Mouse (Mus musculus): ENCODE measurements at regions not wholly inside any gene's neighbourhood (a gene's known extent, or its start where the extent isn't known, plus 50 kb on each side); places are given as distances from the start of the nearest gene placed in this dataset.

GRCm38 (mm10) chr2:80717979-80718378 is 100.9 kb downstream of the Nup35 start:
- no peak for DNase-seq (ENCODE audit: extremely low spot score)

DNA sequence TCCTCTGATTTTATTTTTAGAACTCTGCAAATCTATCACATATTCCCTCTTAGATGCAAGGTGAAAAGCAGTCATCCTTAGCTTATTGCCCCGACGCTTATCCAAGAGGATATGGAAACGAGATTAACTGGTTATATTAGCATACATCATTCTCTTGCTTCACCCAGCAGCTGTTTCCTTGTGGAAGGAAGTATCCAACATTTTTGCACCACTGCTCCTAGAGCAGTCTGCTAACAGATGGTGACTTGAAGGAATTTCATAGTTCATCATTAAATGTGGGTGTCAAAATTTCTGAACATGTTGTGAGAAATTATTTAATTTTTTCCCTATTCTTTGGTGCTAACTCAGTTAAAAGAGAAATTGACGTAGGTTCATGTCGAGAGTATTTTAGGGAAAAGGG is 107.0 kb downstream of the Nup35 start:
- DNase-seq (ENCODE audit: extremely low spot score), result no peak

- no peak for DNase-seq (ENCODE audit: extremely low spot score)
These were observed 114.3 kb downstream of the Nup35 start for GRCm38 (mm10) chr2:80731324-80731723.

DNA sequence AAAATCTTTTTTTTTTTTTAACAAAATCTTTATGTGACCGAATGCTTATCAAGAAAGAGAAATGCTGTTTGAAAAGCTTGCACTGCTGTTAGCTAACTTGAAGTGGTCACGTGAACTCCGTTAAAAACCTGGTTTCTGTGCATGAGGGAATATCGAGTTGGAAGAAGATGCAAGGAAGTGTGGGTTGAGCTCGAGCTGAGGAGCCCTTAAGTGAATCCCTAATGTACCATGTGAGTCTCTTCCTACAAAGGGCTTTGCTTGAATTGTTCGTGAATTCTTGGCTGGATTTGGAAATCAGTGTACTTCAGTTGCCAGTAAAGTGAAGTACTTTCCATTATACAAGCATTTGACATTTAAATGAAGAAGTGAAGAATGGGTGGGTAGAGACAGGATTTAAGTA is 129.7 kb downstream of the Nup35 start:
- DNase-seq (ENCODE audit: extremely low spot score), result no peak

DNA sequence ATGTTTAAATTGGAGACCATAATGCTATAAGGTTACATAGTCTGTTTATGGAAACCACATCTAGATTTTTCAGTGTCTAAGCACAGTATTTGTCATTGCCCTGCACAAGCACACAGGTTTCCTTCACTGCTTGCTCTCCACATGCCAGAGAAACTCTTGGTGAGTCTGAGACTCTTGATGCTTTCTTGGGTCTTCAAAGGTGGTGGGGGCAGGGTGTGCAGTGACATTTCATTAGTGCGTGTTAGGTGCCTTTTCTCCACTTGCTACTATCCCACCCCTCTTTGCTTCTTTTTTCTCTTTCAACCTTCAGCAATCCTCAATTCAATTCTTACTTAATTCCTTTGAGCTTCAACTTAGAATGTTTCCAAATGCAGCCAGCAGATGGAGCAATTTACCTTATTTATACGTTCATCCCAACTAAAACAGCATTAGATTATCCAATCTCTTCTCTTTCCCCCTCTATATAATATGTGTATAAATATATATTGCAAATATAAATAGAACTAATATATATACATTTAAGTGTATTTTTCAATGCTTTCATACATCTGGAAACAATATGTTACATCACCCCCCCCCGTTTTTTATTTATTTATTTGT is 145.1 kb downstream of the Nup35 start:
- DNase-seq (ENCODE audit: extremely low spot score), result peak; percentile 30

DNA sequence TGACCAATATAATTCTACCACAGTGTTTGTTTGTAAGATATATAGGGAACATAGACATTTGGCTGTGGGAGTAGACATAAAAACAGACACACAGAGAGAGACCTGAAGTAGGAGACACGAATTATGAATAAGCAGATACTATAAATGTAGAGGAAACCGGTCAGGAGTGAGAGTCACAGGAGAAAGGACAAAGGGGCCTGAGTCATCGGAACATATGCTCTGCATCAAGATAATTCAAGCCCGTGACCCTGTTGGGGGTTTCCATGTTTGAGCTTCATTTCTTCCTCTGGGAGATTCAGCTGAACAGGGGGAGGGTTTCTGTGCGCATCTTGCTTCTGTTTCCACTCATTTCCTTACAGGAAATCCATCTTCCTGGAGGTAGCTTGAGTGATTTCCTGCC is 154.1 kb downstream of the Nup35 start:
- no peak for DNase-seq (ENCODE audit: extremely low spot score)

DNA sequence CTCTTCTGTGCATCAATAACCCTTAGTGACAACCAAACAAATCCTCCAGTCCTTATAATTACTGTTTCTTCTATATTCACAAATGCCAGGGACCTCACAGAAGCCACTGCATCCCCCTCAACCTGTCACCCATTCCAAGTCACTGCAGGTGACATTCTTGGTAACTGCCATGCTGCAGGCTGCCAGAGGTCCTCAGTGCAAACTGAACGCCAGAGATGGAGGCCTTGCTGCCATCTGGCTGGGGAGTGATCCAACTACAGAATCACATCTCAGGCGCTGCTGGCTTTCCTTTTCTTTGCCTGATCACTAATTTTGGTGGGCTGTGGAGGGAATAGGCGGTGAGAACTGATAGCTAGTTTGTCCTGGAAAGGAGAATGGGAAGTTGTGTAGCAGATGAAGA is 155.4 kb downstream of the Nup35 start:
- no peak for DNase-seq (ENCODE audit: extremely low spot score)

DNA sequence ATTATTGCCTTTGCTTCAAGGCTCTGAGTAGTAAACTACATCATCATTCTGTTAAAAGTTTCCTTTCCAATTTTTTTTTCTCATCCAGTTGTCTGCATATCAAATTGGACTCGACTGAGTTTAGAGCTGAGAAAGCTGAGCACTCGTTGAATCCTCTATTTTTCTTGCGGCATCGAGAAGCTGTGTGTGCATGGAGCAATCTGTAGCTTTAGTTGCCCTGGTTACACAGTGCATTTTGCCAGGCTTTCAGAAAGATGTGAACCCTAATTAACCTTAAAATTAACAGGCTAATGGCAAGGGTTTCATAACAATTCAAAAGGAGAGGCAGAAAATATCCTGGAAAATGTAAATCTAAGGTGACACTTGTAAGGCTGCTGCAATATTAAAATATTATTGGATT is 169.3 kb downstream of the Nup35 start:
- DNase-seq (ENCODE audit: extremely low spot score), result no peak

DNA sequence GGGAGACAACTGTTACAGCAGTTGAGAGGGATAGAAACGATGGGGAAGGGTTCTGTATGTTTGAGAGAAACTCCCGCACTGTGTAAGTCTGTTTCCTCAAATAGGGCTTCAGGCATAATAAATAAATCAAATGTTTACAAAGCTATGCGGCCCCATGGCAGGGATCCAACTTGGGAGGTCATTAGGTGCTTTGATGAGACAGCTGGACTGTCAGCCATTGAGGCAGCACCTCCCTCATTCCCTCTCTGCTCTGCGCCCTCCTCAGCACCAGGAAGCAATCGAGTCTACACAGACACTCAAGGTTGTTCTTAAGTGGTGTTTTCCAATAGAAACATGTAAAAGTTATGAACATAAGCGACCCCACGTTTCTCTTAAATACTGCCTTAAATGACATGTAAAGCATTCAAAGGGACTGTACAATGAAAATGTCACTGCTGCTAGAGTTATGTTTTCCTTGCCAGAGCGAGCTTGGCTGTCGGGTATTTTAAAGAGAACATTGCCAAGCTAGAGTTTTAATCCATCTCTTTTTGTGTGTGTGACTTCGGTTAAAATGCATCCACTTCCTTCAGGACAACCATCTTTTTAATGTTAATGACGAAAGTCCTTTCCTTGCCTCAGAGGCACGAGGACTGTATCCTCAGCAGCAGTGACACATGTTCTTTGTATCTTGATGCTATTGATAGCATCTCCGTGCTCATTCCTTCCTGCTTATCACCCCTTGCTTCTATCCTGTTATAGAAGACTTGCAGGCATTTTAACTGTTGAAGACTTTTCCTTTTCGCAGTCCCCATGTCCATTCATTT is 176.5 kb downstream of the Nup35 start:
- DNase-seq (ENCODE audit: extremely low spot score), result no peak

DNA sequence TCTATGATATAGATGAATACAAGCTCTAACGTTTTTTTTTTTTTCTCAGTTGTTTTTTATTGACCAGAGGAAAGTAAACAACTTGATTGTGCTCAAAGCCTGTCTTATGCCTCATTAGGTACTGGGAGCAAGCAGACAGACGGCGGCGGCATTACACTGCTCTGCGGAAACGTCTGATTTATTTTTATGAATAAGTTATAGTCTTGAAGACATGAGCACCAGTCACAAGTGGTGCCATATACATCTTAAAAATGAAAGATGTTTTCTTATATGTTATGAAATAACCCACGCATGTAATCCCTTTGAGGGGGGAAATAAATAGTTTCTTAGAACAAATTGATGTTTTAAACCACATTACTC is 177.1 kb downstream of the Nup35 start:
- no peak for DNase-seq (ENCODE audit: extremely low spot score)

- DNase-seq (ENCODE audit: extremely low spot score), result no peak
These were observed 202.2 kb downstream of the Nup35 start for GRCm38 (mm10) chr2:80819268-80819667.

- DNase-seq (ENCODE audit: extremely low spot score), result no peak
These were observed 234.0 kb downstream of the Nup35 start for GRCm38 (mm10) chr2:80851056-80851455.

GRCm38 (mm10) chr2:80855214-80855613 is 238.2 kb downstream of the Nup35 start:
- no peak for DNase-seq (ENCODE audit: extremely low spot score)

GRCm38 (mm10) chr2:80870046-80870445 is 253.0 kb downstream of the Nup35 start:
- no peak for DNase-seq (ENCODE audit: extremely low spot score)

DNA sequence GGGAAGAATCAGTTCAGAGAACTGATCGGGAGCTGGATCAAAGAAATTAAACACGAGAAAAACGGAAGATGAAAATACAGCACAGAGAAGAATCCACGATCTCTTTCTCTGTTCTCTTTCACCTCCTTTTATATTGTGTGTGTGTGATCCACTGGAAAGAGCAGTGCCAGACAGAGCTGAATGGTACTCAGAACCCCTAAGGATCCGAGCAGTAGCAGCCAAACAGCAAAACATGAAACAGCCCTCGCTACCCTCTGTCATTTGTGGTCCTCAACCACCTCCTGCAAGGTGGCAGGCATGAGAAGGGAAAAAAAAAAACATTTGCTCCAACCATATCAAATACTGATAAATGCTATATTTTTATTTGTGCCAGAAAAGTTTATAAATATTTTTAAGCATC is 253.4 kb downstream of the Nup35 start:
- DNase-seq (ENCODE audit: extremely low spot score), result no peak

DNA sequence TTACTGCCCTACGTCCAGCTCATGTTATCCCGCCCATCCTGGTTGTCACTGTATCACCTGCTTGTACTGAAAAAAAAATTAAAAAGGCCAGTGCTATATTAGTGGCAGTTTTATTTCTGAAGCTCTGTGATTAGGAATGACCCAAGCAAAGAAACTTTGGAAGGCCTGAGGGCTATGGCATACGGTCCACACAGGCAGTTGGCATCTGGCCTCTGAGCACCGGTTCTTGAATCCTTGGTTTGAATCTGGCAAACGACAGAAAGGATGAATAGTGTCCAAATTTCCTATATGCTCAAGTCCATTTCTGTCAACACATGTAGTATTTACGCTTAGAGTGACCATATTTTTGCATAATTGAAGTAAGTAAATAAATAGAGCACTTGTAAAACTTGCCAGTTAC is 254.3 kb downstream of the Nup35 start:
- no peak for DNase-seq (ENCODE audit: extremely low spot score)

- DNase-seq (ENCODE audit: extremely low spot score), result no peak
These were observed 261.4 kb downstream of the Nup35 start for GRCm38 (mm10) chr2:80878437-80878836.

- DNase-seq (ENCODE audit: extremely low spot score), result no peak
These were observed 267.2 kb downstream of the Nup35 start for GRCm38 (mm10) chr2:80884231-80884630.

DNA sequence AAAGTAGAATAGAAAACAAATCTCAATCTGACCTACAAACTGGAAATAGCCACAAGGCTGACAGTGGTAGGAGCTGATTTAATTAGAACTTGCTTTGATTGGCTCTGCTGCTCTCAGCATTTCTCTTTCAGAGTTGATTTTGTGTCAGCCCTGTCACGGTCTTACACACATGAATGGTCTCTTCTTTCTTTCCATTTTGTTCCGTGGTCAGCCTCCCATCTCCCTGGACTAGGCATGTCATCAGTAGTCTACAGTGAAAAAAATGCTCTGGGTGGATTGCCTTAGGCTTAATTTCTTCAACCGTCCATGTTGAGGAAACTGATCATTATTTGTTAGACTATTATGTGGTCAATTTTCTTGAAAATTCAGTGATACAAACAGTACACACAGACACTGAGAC is 285.0 kb downstream of the Nup35 start:
- no peak for DNase-seq (ENCODE audit: extremely low spot score)

DNA sequence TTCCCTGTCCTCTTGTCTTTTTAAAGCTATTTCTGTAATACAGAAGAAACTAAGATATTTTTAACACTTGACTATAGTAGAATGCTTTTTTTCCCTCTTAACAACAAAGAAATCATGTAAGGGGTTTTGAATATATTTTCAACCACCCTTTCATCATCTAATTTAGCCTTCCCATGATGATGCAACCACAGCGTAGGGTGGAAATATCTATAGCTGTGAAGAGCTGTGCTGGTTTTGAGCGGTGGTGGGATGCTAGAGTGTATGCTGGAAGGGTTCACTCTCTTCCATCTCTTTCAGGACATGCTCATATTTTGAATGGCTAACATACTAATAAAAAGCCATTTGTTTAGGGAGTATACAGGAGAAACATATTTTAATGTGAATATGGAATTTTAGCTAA is 296.4 kb downstream of the Nup35 start:
- no peak for DNase-seq (ENCODE audit: extremely low spot score)

- DNase-seq (ENCODE audit: extremely low spot score), result no peak
These were observed 328.5 kb downstream of the Nup35 start for GRCm38 (mm10) chr2:80945521-80945920.

DNA sequence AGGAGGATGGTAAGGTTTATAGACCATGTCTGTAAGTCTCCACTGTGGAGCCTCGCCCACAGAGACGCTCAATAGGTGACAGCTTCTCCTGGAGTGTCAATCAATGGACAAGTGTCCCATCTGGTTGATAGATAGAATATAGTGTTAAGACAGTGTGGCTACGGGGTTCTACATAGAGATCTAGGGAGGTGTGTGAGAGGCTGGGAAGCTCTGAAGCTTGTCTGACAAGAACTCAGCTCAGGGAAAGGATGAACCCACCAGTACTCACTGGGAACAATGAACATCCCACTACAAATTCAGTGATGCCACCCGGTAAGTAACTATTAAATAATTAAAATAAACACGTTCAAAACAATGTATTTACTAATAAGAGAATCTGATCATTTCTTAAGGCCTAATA is 349.7 kb downstream of the Nup35 start:
- DNase-seq (ENCODE audit: extremely low spot score), result no peak

GRCm38 (mm10) chr2:80967260-80967659 is 350.2 kb downstream of the Nup35 start:
- no peak for DNase-seq (ENCODE audit: extremely low spot score)

DNA sequence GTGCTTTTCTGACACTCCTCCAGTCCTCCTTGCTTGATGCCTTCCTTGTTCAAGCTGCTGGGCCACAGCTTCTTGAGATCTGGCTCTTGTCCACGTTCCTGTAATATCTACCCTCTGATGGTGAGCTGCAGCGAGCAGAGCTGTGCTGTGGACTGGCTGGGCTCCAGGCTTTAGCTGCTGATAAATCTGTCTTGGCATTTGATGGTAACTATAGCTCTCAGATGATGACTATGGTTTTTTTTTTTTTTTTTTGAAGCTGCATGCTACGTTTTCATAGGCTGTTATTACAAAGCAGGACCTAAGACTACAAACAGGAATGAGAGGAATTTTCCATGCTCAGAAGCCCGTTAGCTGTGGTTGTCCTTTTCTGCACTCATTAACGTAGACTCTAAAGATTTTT is 352.3 kb downstream of the Nup35 start:
- no peak for DNase-seq (ENCODE audit: extremely low spot score)
